Mouse (Mus musculus) adrenal gland, adult 8-10 months (tissue): ENCODE measurements at regions not wholly inside any gene's neighbourhood (a gene's known extent, or its start where the extent isn't known, plus 50 kb on each side); places are given as distances from the start of the nearest gene placed in this dataset.
"Not testable (repeated sequence)": the region's sequence is repeated elsewhere in the genome, so short reads cannot be mapped to it uniquely, and the experiment has no call there.

Experiments used
- DNase-seq: peaks from one replicate; pipeline ENCODE4 v3.0.0; 2022

GRCm38 (mm10) chr12:117327086-117327485, 189.2 kb upstream of the Rapgef5 start:
- not testable (repeated sequence) for DNase-seq

GRCm38 (mm10) chr12:117330418-117330817, 185.9 kb upstream of the Rapgef5 start:
- DNase-seq, result no peak

GRCm38 (mm10) chr12:117336856-117337255, 179.4 kb upstream of the Rapgef5 start:
- DNase-seq, result no peak

GRCm38 (mm10) chr12:117342321-117342720, 174.0 kb upstream of the Rapgef5 start:
- DNase-seq, result no peak

- no peak for DNase-seq
Measured at GRCm38 (mm10) chr12:117343121-117343520, 173.2 kb upstream of the Rapgef5 start.

- DNase-seq, result not testable (repeated sequence)
Measured at GRCm38 (mm10) chr12:117343605-117344004, 172.7 kb upstream of the Rapgef5 start.

- DNase-seq, result no peak
Measured at GRCm38 (mm10) chr12:117344266-117345087, 171.8 kb upstream of the Rapgef5 start.

- no peak for DNase-seq
Measured at GRCm38 (mm10) chr12:117345088-117345977, 170.9 kb upstream of the Rapgef5 start.

- DNase-seq, result no peak
Measured at GRCm38 (mm10) chr12:117346091-117346490, 170.2 kb upstream of the Rapgef5 start.

GRCm38 (mm10) chr12:117347135-117347534, 169.1 kb upstream of the Rapgef5 start:
- DNase-seq, result no peak

- DNase-seq, result no peak
Measured at GRCm38 (mm10) chr12:117348516-117348915, 167.8 kb upstream of the Rapgef5 start.

- DNase-seq, result no peak
Measured at GRCm38 (mm10) chr12:117351900-117352299, 164.4 kb upstream of the Rapgef5 start.

GRCm38 (mm10) chr12:117352511-117352910, 163.8 kb upstream of the Rapgef5 start:
- DNase-seq, result no peak

- no peak for DNase-seq
Measured at GRCm38 (mm10) chr12:117352938-117353337, 163.3 kb upstream of the Rapgef5 start.

GRCm38 (mm10) chr12:117357811-117358210, 158.5 kb upstream of the Rapgef5 start:
- DNase-seq, result no peak

- DNase-seq, result no peak
Measured at GRCm38 (mm10) chr12:117358891-117359290, 157.4 kb upstream of the Rapgef5 start.

GRCm38 (mm10) chr12:117360215-117360614, 156.1 kb upstream of the Rapgef5 start:
- no peak for DNase-seq

GRCm38 (mm10) chr12:117361826-117362225, 154.5 kb upstream of the Rapgef5 start:
- no peak for DNase-seq

- DNase-seq, result not testable (repeated sequence)
Measured at GRCm38 (mm10) chr12:117363457-117363856, 152.8 kb upstream of the Rapgef5 start.

GRCm38 (mm10) chr12:117365181-117365580, 151.1 kb upstream of the Rapgef5 start:
- DNase-seq, result no peak

- DNase-seq, result no peak
Measured at GRCm38 (mm10) chr12:117365876-117366275, 150.4 kb upstream of the Rapgef5 start.

- no peak for DNase-seq
Measured at GRCm38 (mm10) chr12:117378297-117378887, 137.9 kb upstream of the Rapgef5 start.
